Mouse (Mus musculus) stomach, embryonic 14.5 days (tissue): ENCODE data around the gene Eddm3b. TPM values are rescaled to one million over a fixed set of nuclear protein-coding genes. Genes with fewer than 3 reads are reported as not detected.

Experiments used
- ATAC-seq: fragments of 200-750 bp; cut with Nextera tagmentation; 2 replicates; pipeline ENCODE4 v1.8.0; 2017; ENCODE audit warnings: low read depth, moderate TSS enrichment; ENCODE audit not compliant: insufficient number of reproducible peaks, insufficient read depth, low FRiP score
- H3K27ac ChIP-seq: fragments of 300-500 bp; sonication (generic); 2 replicates; pipeline ENCODE4 v1.5.1; 2014; ENCODE audit warnings: mild to moderate bottlenecking, low read length, moderate library complexity, mixed read lengths
- H3K27me3 ChIP-seq: fragments of 300-500 bp; sonication (generic); 2 replicates; pipeline ENCODE4 v1.6.1; 2014; ENCODE audit warnings: low read length, control low read depth, mixed read lengths; ENCODE audit not compliant: control insufficient read depth, insufficient read depth
- H3K36me3 ChIP-seq: fragments of 300-500 bp; sonication (generic); 2 replicates; pipeline ENCODE4 v1.6.1; 2014; ENCODE audit warnings: mild to moderate bottlenecking, control low read depth, low read length, moderate library complexity, mixed read lengths; ENCODE audit not compliant: control insufficient read depth, insufficient read depth
- H3K4me1 ChIP-seq: fragments of 300-500 bp; sonication (generic); 2 replicates; pipeline ENCODE4 v1.6.1; 2014; ENCODE audit warnings: low read length, control low read depth, mixed read lengths; ENCODE audit not compliant: control insufficient read depth, insufficient read depth
- H3K4me2 ChIP-seq: fragments of 300-500 bp; sonication (generic); replicated peaks from 2 replicates; pipeline ENCODE4 v1.6.1; 2014; ENCODE audit warnings: low read depth, low read length, control low read depth
- H3K4me3 ChIP-seq: fragments of 300-500 bp; sonication (generic); 2 replicates; pipeline ENCODE4 v1.5.1; 2014; ENCODE audit warnings: low read depth, low read length, control low read depth
- H3K9ac ChIP-seq: fragments of 300-500 bp; sonication (generic); replicated peaks from 2 replicates; pipeline ENCODE4 v1.6.1; 2014; ENCODE audit warnings: low read depth, mild to moderate bottlenecking, control low read depth, low read length, moderate library complexity, mixed read lengths
- H3K9me3 ChIP-seq: fragments of 300-500 bp; sonication (generic); 2 replicates; pipeline ENCODE4 v1.6.1; 2016; ENCODE audit warnings: low read depth, low read length, control low read depth; ENCODE audit not compliant: control insufficient read depth
- WGBS: fragments of 180-500 bp; shearing (Covaris S2); extraction: QIAGEN DNeasy Blood & Tissue Kit; methylation state at CpG from one replicate; pipeline ENCODE4 v1.1.7; 2014; 5-methylcytosine and 5-hydroxymethylcytosine counted together
- polyA plus RNA-seq: library from polyadenylated mRNA; unstranded; fragments of >200 nt; fragmentation: Nextera tagmentation; extraction: Ambion mirVana; gene quantifications from 2 replicates; pipeline ENCODE4 v1.2.1, GENCODE M21; 2014

Eddm3b gene
- polyA plus RNA-seq, 1 experiment from 2014 or later: not detected

DNA sequence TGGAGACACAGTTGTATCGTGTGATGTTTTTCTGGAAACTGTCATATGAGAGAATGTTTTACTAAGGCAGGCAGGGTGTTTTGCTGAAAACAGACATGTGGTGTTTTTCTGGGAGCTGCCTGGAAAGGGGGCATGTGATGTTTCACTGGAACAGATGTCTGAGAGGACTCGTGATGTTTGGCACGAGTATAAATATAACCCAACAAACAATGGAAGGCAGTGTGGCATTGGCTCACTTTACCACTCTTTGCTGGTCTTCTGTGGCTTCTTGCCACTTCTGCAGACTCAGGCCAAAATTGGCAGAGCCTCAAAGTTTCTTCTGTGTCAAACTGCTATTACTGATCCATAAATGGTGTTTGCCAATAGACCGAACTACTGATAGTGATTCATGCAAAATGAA, 29.1 kb downstream of the Eddm3b start:
- Histone ChIP-seq H3K9me3 (no peaks in the 10 kb centered on the region), H3K9ac (no peak overlapping the region), H3K27me3 (no peaks in the 10 kb centered on the region), H3K36me3 (no peaks in the 10 kb centered on the region), H3K4me3 (no peak overlapping the region), H3K4me2 (no peak overlapping the region), H3K27ac (no peak overlapping the region), H3K4me1 (no peaks in the 10 kb centered on the region)
- ATAC-seq: no peak
- 63% methylated on average over 4 of the region's 4 CpGs for WGBS

DNA sequence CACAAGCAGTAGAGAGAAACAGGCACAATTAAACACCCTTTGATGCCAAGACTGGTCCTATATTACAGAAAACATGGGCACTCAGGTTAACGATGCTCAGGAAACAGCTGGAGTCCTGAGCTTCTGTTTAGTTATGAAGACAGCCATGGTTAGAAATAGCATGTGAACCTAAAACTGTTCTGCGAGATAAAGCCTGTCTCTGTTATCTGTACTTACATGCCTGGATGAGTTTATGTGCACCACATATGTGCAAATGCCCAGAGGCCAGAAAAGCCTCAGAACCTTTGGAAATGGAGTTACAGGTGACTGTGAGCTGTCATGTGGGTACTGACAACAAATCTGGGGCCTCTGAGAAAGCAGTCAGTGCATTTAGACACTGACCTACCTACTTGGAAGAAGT, 29.7 kb downstream of the Eddm3b start:
- H3K27ac ChIP-seq: no peak overlapping the region
- no peaks in the 10 kb centered on the region for H3K4me1 ChIP-seq
- no peak overlapping the region for H3K4me2 ChIP-seq
- no peaks in the 10 kb centered on the region for H3K9me3 ChIP-seq
- ATAC-seq: no peak
- H3K36me3 ChIP-seq: no peaks in the 10 kb centered on the region
- H3K9ac ChIP-seq: no peak overlapping the region
- WGBS: 88% methylated on average over 2 of the region's 2 CpGs
- no peaks in the 10 kb centered on the region for H3K27me3 ChIP-seq
- no peak overlapping the region for H3K4me3 ChIP-seq

DNA sequence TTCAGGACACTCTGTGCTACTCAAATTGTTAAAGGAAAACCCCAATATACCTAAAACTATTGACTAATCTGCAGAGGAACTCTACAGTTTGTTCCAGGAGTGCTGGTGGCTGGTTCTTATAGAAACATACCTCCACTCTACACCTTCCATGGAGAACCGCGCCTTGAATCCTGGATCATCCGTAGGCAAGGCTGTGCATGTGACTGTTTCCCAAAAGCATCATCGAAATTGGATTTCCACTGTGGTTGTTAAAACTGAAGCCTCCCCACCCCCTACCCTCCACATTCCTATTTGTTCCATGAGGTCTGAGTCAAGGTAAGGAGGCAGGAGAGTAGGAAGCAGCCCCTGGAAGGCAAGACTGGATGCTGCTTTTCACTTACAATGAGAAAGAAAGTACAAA, 30.2 kb downstream of the Eddm3b start:
- 92% methylated on average over 4 of the region's 4 CpGs for WGBS
- ATAC-seq: no peak
- H3K27me3 ChIP-seq: no peaks in the 10 kb centered on the region
- no peaks in the 10 kb centered on the region for H3K36me3 ChIP-seq
- no peak overlapping the region for H3K4me3 ChIP-seq
- H3K9me3 ChIP-seq: no peaks in the 10 kb centered on the region
- H3K4me1 ChIP-seq: no peaks in the 10 kb centered on the region
- H3K27ac ChIP-seq: no peak overlapping the region
- H3K4me2 ChIP-seq: no peak overlapping the region
- H3K9ac ChIP-seq: no peak overlapping the region

DNA sequence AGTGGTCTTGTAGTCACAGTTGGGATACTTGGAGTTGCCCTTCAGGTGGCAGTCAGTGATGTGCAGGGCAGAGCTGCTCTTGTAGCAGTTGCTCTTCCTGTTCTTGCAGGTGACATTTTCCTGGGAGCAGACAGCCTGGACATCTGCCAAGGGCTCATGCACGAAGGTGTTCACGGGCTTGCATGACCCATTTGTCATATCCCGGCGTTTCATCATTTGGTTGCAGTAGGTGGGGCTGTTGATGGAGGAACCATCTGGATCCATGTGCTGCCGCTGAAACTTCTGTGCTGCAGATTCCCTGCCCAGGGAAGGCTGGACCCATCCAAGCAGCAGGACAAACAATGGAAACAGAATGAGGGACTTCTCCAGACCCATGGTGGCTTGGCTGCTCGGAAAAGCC, 31.3 kb downstream of the Eddm3b start:
- Histone ChIP-seq H3K27ac (no peak overlapping the region), H3K9me3 (no peaks in the 10 kb centered on the region), H3K4me2 (no peak overlapping the region), H3K27me3 (no peaks in the 10 kb centered on the region), H3K36me3 (no peaks in the 10 kb centered on the region), H3K4me3 (no peak overlapping the region), H3K9ac (no peak overlapping the region), H3K4me1 (no peaks in the 10 kb centered on the region)
- 58% methylated on average over 6 of the region's 6 CpGs for WGBS
- ATAC-seq: no peak

DNA sequence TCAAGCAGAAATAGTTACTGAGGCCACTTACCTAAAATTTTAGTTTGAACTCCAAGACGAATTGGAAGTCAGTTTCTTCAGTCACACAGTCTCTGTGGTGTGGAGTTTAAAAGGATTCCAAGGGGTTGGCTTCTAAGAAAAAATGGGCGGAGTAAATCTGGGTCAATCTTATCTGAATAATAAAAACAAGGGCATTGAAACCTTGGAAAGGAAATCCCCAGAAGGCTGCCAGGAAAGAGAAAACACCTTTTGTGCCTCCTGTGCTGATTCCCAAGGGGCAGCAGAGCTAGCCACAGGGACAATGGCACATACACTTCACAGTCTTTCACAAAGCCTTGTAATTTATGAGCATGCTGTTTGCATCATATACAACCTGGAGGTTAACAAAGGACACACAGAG, 32.5 kb downstream of the Eddm3b start, which contains the start of gene Rnase1:
Gene Rnase1, minus strand, starts transcription at position 101 of the 400 bp plus-strand sequence.
- no peaks in the 10 kb centered on the region for H3K9me3 ChIP-seq
- H3K9ac ChIP-seq: no peak within 1 kb of the TSS
- no peak for ATAC-seq
- H3K4me1 ChIP-seq: no peaks in the 10 kb centered on the region
- H3K36me3 ChIP-seq: no peaks in the 10 kb centered on the region
- H3K27ac ChIP-seq: no peak within 1 kb of the TSS
- H3K4me2 ChIP-seq: no peak within 1 kb of the TSS
- no peaks in the 10 kb centered on the region for H3K27me3 ChIP-seq
- H3K4me3 ChIP-seq: no peak within 1 kb of the TSS
- WGBS: 68% methylated on average over 2 of the region's 2 CpGs

DNA sequence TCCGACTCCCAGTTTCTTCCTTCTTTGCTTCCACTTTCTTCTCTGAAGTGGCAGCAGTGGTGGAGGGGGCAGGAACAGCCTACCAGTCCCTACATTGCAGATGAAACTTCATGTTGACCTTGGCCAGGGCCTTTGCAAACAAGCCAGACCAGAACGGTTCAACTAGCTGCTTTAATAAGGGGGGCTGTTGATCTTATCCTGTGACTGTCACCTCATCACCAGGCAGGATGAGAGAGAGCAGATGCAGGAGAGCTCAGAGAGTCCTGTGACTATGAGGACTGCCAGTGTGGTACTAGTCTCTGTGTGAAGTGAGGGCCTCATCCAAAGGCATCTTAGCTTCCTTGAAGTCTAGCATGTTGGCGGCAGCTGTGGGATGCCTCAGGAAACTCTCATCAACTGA, 33.8 kb downstream of the Eddm3b start:
- H3K36me3 ChIP-seq: no peaks in the 10 kb centered on the region
- no peak for ATAC-seq
- H3K4me2 ChIP-seq: no peak overlapping the region
- H3K4me1 ChIP-seq: no peaks in the 10 kb centered on the region
- H3K27me3 ChIP-seq: no peaks in the 10 kb centered on the region
- H3K27ac ChIP-seq: no peak overlapping the region
- no peak overlapping the region for H3K4me3 ChIP-seq
- 54% methylated on average over 3 of the region's 3 CpGs for WGBS
- H3K9ac ChIP-seq: no peak overlapping the region
- no peaks in the 10 kb centered on the region for H3K9me3 ChIP-seq

DNA sequence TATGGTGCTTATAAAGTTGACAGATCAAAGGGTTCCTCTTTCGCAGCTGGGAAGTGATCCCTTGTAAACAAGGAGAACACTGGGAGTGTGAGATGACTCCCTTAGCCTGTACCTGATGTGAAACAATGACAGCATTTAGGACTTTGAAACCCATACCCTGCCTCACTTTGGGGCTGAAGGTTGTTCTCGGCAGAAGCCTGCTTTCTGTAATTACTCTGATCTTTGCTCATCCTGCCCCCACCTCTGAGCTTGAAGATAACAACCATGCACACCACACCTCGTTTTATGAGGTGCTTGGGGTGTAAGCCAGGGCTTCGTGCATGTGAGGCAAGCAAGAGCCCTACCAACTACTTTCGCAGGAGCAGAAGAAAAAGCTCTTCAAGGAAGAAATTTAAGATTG, 34.9 kb downstream of the Eddm3b start:
- H3K9me3 ChIP-seq: no peaks in the 10 kb centered on the region
- no peak overlapping the region for H3K4me2 ChIP-seq
- ATAC-seq: no peak
- H3K36me3 ChIP-seq: no peaks in the 10 kb centered on the region
- H3K27me3 ChIP-seq: no peaks in the 10 kb centered on the region
- 45% methylated on average over 5 of the region's 5 CpGs for WGBS
- no peak overlapping the region for H3K27ac ChIP-seq
- no peaks in the 10 kb centered on the region for H3K4me1 ChIP-seq
- H3K9ac ChIP-seq: no peak overlapping the region
- no peak overlapping the region for H3K4me3 ChIP-seq

DNA sequence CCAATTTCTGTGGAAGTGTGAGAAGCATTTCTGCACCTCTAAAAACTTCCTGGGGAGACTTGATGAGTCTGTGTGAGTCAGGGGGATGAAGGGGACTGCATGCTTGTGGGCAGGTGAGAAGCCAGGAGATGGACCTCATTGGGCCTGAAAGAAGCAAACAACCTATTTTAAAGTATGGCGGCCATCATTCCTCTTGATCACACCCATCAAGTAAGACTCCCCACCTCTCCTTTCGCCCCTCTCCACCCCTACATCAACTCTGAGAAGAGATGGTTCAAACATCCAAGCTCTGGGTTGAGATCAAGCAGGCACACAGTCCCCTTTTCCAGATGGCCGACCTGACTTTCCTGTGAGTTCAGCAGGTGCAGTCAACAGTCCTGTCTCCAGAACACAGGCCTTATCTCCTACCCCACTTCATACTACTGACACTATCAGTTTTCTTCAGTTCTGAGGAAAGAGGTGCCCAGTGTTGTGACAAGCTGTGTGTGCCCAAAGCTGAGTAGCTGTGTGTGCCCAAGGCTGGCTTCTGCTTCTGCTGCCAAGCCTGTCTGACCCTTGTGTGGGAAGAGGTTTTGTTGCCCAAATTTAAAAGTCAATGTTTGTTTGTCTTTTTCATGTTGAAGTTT, 36.1 kb downstream of the Eddm3b start:
- H3K4me3 ChIP-seq: no peak overlapping the region
- no peak overlapping the region for H3K9ac ChIP-seq
- H3K9me3 ChIP-seq: no peaks in the 10 kb centered on the region
- H3K27ac ChIP-seq: no peak overlapping the region
- ATAC-seq: no peak
- WGBS: 82% methylated on average over 3 of the region's 3 CpGs
- no peaks in the 10 kb centered on the region for H3K27me3 ChIP-seq
- no peaks in the 10 kb centered on the region for H3K4me1 ChIP-seq
- no peaks in the 10 kb centered on the region for H3K36me3 ChIP-seq
- no peak overlapping the region for H3K4me2 ChIP-seq

DNA sequence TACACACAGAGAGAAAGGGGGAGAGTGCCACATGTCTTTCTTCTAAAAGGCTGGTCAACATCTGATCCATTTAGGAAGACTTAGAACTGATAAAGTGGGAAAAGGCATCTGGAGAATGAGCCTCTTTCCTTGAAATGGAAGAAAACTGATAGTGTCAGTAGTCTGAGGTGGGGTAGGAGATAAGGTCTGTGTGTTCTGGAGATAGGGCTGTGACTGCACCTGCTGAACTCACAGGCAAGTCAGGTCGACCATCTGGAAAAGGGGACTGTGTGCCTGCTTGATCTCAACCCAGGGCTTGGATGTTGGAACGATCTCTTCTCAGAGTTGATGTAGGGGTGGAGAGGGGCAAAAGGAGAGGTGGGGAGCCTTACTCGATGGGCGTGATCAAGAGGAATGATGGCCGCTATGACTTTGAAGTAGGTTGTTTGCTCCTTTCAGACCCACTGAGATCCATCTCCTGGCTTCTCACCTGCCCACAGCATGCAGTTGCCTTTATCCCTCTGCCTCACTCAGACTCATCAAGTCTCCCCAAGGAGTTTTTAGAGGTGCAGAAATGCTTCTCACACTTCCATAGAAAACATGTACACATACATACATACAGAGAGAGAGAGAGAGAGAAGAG, 38.1 kb downstream of the Eddm3b start:
- Histone ChIP-seq H3K4me3 (no peak overlapping the region), H3K4me2 (no peak overlapping the region), H3K36me3 (no peaks in the 10 kb centered on the region), H3K4me1 (no peaks in the 10 kb centered on the region), H3K27me3 (no peaks in the 10 kb centered on the region), H3K27ac (no peak overlapping the region), H3K9ac (no peak overlapping the region), H3K9me3 (no peaks in the 10 kb centered on the region)
- no peak for ATAC-seq
- WGBS: 34% methylated on average over 5 of the region's 5 CpGs
